Mouse (Mus musculus): ENCODE results near the gene Lrrc17. TPM values are rescaled to one million over a fixed set of nuclear protein-coding genes. Genes with fewer than 3 reads are reported as not detected.

Lrrc17 gene
- polyA plus RNA-seq, 1 experiment: 70.3 TPM

DNA sequence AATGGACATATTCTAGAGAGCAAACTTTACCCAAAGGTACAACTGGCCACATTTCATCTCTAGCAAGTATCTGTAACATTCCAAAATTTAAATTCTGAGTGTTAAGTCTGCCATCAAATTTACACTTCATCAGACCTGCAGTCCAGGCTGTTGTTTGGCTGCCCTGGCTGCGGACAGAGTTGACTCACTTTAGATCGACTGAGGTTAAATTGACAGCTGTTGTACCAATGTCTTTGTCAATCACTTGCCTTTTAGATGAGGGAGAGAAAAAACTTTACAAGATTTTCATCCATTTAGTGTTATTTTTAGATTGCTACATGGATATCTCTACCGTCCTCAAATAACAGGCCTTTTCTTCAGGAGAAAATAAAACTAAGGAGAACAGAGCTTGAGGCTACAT, 24.2 kb upstream of the Lrrc17 start:
- peak; percentile 15 for TF ChIP-seq TCF12 (IDR thresholded peaks at IDR 0.05; ENCODE audit: insufficient read depth, poor library complexity, severe bottlenecking)
- no peak for TF ChIP-seq CEBPB (IDR thresholded peaks at IDR 0.05; ENCODE audit: insufficient read depth, poor library complexity, severe bottlenecking)
- TF ChIP-seq USF1 (IDR thresholded peaks at IDR 0.05; ENCODE audit: low read depth): no peak
- TF ChIP-seq TCF3 (IDR thresholded peaks at IDR 0.05; ENCODE audit: insufficient read length, low read depth): no peak
- no peak for TF ChIP-seq POLR2AphosphoS2 (IDR thresholded peaks at IDR 0.05; ENCODE audit: insufficient read length, low read depth)
- no peak for TF ChIP-seq POLR2A (IDR thresholded peaks at IDR 0.05; ENCODE audit: insufficient read length, low read depth)
- TF ChIP-seq REST (IDR thresholded peaks at IDR 0.05; ENCODE audit: insufficient read depth, insufficient read length): no peak
- TF ChIP-seq SRF (IDR thresholded peaks at IDR 0.05; ENCODE audit: control insufficient read depth, insufficient read length, low read depth): no peak
- TF ChIP-seq E2F4 (IDR thresholded peaks at IDR 0.05; ENCODE audit: insufficient read depth): no peak
- TF ChIP-seq MYOD1 (IDR thresholded peaks at IDR 0.05; ENCODE audit: control insufficient read depth in 1 of 3, insufficient read length in 2 of 3, low read depth in 2 of 3): peak in 2 of 3 experiments; percentile 68 to 76
- no peak for TF ChIP-seq MYOG (IDR thresholded peaks at IDR 0.05; ENCODE audit: control insufficient read depth in 1 of 3, insufficient read depth in 1 of 3, insufficient read length in 2 of 3, low read depth in 2 of 3)
- no peak for TF ChIP-seq MAX (IDR thresholded peaks at IDR 0.05; ENCODE audit: low read depth)
- Histone ChIP-seq H3K79me2 (ENCODE audit: control insufficient read depth, insufficient read depth) (no peaks in the 10 kb centered on the region), H3K27me3 (ENCODE audit: control insufficient read depth, insufficient read depth, insufficient read length) (no peaks in the 10 kb centered on the region), H3K36me3 (ENCODE audit: control insufficient read depth, insufficient read depth) (no peaks in the 10 kb centered on the region), H3ac (ENCODE audit: control insufficient read depth, insufficient read length) (no peak overlapping the region), H3K4me2 (ENCODE audit: low read depth) (peak overlapping the region; percentile 39), H3K4me3 (no peak overlapping the region)

DNA sequence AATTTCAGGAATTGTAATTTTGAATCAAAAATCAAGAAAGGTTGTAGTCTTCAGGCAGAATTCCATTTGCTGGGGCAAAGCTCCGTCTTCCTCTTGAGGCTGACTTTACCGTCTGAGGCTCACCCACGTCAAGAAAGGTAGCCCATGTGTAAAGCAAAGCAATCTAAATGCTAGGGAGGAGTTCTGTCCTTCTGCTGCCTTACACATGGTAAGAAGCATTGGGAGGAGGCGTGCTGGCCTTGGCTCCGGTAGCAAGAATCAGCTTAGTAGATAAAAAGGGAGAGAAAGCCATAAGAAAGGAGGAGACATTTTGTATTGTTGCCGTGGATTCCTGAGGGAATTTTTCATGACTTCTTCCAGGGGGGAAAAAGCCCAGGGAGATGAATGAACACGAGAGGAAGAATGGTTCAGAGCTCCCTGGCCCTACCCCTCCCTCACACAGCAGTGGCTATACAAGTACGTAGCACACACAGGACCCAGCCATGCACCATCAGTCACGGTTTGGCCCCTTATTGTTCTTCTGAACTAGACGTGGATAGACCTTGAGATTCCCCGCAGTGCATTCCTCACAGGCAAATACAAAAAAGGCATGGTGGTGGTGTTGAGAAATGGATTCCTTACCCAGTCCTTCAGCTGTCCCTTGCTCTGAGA, 16.4 kb upstream of the Lrrc17 start:
- H3ac ChIP-seq (ENCODE audit: control insufficient read depth, insufficient read length): no peak overlapping the region
- no peaks in the 10 kb centered on the region for H3K79me2 ChIP-seq (ENCODE audit: control insufficient read depth, insufficient read depth)
- H3K4me2 ChIP-seq (ENCODE audit: low read depth): no peak overlapping the region
- H3K36me3 ChIP-seq (ENCODE audit: control insufficient read depth, insufficient read depth): no peaks in the 10 kb centered on the region
- TF ChIP-seq SRF (IDR thresholded peaks at IDR 0.05; ENCODE audit: control insufficient read depth, insufficient read length, low read depth) (no peak), TCF12 (IDR thresholded peaks at IDR 0.05; ENCODE audit: insufficient read depth, poor library complexity, severe bottlenecking) (no peak), MYOG (IDR thresholded peaks at IDR 0.05; ENCODE audit: control insufficient read depth in 1 of 3, insufficient read depth in 1 of 3, insufficient read length in 2 of 3, low read depth in 2 of 3) (no peak), POLR2AphosphoS2 (IDR thresholded peaks at IDR 0.05; ENCODE audit: insufficient read length, low read depth) (no peak), CEBPB (IDR thresholded peaks at IDR 0.05; ENCODE audit: insufficient read depth, poor library complexity, severe bottlenecking) (no peak), MAX (IDR thresholded peaks at IDR 0.05; ENCODE audit: low read depth) (no peak), REST (IDR thresholded peaks at IDR 0.05; ENCODE audit: insufficient read depth, insufficient read length) (no peak), POLR2A (IDR thresholded peaks at IDR 0.05; ENCODE audit: insufficient read length, low read depth) (no peak), USF1 (IDR thresholded peaks at IDR 0.05; ENCODE audit: low read depth) (no peak), MYOD1 (IDR thresholded peaks at IDR 0.05; ENCODE audit: control insufficient read depth in 1 of 3, insufficient read length in 2 of 3, low read depth in 2 of 3) (no peak), TCF3 (IDR thresholded peaks at IDR 0.05; ENCODE audit: insufficient read length, low read depth) (no peak), E2F4 (IDR thresholded peaks at IDR 0.05; ENCODE audit: insufficient read depth) (no peak)
- no peak overlapping the region for H3K4me3 ChIP-seq
- H3K27me3 ChIP-seq (ENCODE audit: control insufficient read depth, insufficient read depth, insufficient read length): no peaks in the 10 kb centered on the region

DNA sequence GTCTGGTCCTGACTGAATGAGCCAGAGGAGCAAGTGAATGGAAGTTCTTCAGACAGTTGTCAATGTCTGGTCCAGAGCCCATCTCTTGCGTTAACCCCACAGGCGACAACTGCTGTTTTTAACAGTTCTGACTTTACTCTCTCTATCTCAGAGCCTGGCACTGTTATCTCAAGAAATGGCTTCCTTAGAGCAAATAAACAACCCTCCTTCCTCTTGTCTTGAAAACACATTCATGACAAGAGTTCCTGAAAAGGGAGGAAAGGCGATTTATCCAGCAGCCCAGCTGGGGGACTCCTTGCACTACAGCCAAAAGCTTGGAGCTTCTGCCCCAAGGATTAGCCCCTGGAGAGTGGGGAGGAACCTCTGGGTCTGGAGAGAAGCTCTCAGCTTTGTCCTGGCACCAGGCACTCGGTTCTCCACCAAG, 15.9 kb upstream of the Lrrc17 start:
- Histone ChIP-seq H3ac (ENCODE audit: control insufficient read depth, insufficient read length) (no peak overlapping the region), H3K4me2 (ENCODE audit: low read depth) (peak overlapping the region; percentile 90), H3K79me2 (ENCODE audit: control insufficient read depth, insufficient read depth) (no peaks in the 10 kb centered on the region)

DNA sequence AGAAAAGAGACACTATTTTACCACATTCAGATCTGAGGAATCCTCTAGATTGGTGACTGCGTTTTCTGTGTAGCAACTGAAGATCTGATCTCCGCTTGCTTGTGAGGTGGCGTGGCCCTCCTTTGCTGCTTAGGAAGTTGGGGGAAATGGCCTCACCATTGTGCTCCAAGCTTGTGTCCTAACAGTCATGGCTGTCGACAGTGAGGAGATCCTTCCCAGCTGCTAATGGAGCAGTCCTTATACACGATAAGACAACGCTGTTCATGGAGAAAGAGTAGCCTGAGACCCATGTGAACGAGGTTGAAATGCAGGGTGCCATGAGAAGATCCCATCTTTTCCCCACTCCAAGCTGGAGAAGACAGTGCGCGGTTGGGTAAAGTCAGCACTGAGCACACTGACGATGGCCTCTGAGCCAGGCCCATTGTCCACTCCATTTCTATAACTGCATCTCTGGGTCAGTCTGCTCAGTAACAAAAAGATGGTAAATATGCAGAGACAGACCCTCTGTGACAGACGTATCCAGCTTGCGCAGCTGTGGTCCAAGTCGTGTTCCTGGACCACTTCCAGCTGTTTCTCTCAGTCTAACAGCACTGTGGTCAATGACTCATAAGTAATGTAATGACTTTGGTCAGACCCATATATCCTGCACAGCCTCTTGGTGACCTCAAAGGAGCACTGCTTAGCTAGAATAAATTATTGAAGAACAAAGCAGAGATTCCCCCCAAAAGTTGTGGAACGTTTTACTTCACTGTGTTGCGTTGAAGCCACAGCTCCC, 15.1 kb upstream of the Lrrc17 start:
- Histone ChIP-seq H3K79me2 (ENCODE audit: control insufficient read depth, insufficient read depth) (no peaks in the 10 kb centered on the region), H3K4me3 (no peak overlapping the region), H3K4me2 (ENCODE audit: low read depth) (peak overlapping the region; percentile 90), H3ac (ENCODE audit: control insufficient read depth, insufficient read length) (no peak overlapping the region), H3K27me3 (ENCODE audit: control insufficient read depth, insufficient read depth, insufficient read length) (no peaks in the 10 kb centered on the region), H3K36me3 (ENCODE audit: control insufficient read depth, insufficient read depth) (no peaks in the 10 kb centered on the region)
- TF ChIP-seq USF1 (IDR thresholded peaks at IDR 0.05; ENCODE audit: low read depth) (no peak), MYOD1 (IDR thresholded peaks at IDR 0.05; ENCODE audit: control insufficient read depth in 1 of 3, insufficient read length in 2 of 3, low read depth in 2 of 3) (peak; percentile 68 to 97 (median 97)), MYOG (IDR thresholded peaks at IDR 0.05; ENCODE audit: control insufficient read depth in 1 of 3, insufficient read depth in 1 of 3, insufficient read length in 2 of 3, low read depth in 2 of 3) (peak; percentile 26 to 72 (median 32)), TCF3 (IDR thresholded peaks at IDR 0.05; ENCODE audit: insufficient read length, low read depth) (peak; percentile 69), POLR2AphosphoS2 (IDR thresholded peaks at IDR 0.05; ENCODE audit: insufficient read length, low read depth) (no peak), CEBPB (IDR thresholded peaks at IDR 0.05; ENCODE audit: insufficient read depth, poor library complexity, severe bottlenecking) (no peak), TCF12 (IDR thresholded peaks at IDR 0.05; ENCODE audit: insufficient read depth, poor library complexity, severe bottlenecking) (peak; percentile 72), POLR2A (IDR thresholded peaks at IDR 0.05; ENCODE audit: insufficient read length, low read depth) (no peak)

More for the DNA sequence above, 15.9 kb upstream of the Lrrc17 start:
- peak in 1 of 3 experiments; percentile 30 for TF ChIP-seq MYOD1 (IDR thresholded peaks at IDR 0.05; ENCODE audit: control insufficient read depth in 1 of 3, insufficient read length in 2 of 3, low read depth in 2 of 3)
- no peak for TF ChIP-seq TCF12 (IDR thresholded peaks at IDR 0.05; ENCODE audit: insufficient read depth, poor library complexity, severe bottlenecking)
- peak in 1 of 3 experiments; percentile 25 for TF ChIP-seq MYOG (IDR thresholded peaks at IDR 0.05; ENCODE audit: control insufficient read depth in 1 of 3, insufficient read depth in 1 of 3, insufficient read length in 2 of 3, low read depth in 2 of 3)
- H3K27me3 ChIP-seq (ENCODE audit: control insufficient read depth, insufficient read depth, insufficient read length): no peaks in the 10 kb centered on the region
- no peak overlapping the region for H3K4me3 ChIP-seq
- no peaks in the 10 kb centered on the region for H3K36me3 ChIP-seq (ENCODE audit: control insufficient read depth, insufficient read depth)

All from myocyte (in vitro differentiated cells).